Mouse (Mus musculus) bone marrow macrophage, adult 2 months (primary cell): ENCODE results near the gene Srrm2. TPM values are rescaled to one million over a fixed set of nuclear protein-coding genes. Genes with fewer than 3 reads are reported as not detected.

ENCODE experiments used
- H3K27ac ChIP-seq: 2 replicates; pipeline ENCODE4 v1.5.1; 2012; ENCODE audit warnings: low read depth, low read length; ENCODE audit not compliant: insufficient read depth
- H3K4me1 ChIP-seq: 2 replicates; pipeline ENCODE4 v1.6.1; 2012; ENCODE audit warnings: low read length; ENCODE audit not compliant: control insufficient read depth, insufficient read depth
- H3K4me3 ChIP-seq: 2 replicates; pipeline ENCODE4 v1.5.1; 2012; ENCODE audit warnings: mild to moderate bottlenecking, low read length, moderate library complexity; ENCODE audit not compliant: insufficient read depth
- CTCF ChIP-seq: IDR thresholded peaks from 2 replicates; pipeline ENCODE4 v1.5.1; 2012; ENCODE audit warnings: low read depth, mild to moderate bottlenecking, low read length, moderate library complexity
- POLR2A ChIP-seq: IDR thresholded peaks from 2 replicates; pipeline ENCODE4 v1.6.1; 2012; ENCODE audit warnings: mild to moderate bottlenecking, low read depth, low read length, borderline replicate concordance
- polyA plus RNA-seq: library from polyadenylated mRNA; stranded (reverse); fragments of >200 nt; gene quantifications from 2 replicates; pipeline ENCODE4 v1.2.4, GENCODE M21; 2012; ENCODE audit not compliant: missing spikeins, insufficient read depth, insufficient read length

The Srrm2 gene
- polyA plus RNA-seq, 1 experiment, result 502 TPM

- Histone ChIP-seq H3K4me3 (peak overlapping the region; percentile 94), H3K27ac (peak overlapping the region; percentile 91), H3K4me1 (peaks cover 19% of the 10 kb centered on the region)
- TF ChIP-seq POLR2A (no peak), CTCF (no peak)
Observed at GRCm38 (mm10) chr17:23803366-23804041, 13.2 kb downstream of the Srrm2 start.

GRCm38 (mm10) chr17:23804426-23805085 lies 14.2 kb downstream of the Srrm2 start:
- Histone ChIP-seq H3K4me1 (peaks cover 17% of the 10 kb centered on the region), H3K4me3 (peak overlapping the region; percentile 94), H3K27ac (peak overlapping the region; percentile 91)
- TF ChIP-seq POLR2A, result no peak

GRCm38 (mm10) chr17:23806867-23807266 lies 16.5 kb downstream of the Srrm2 start:
- H3K4me3 ChIP-seq, result no peak overlapping the region
- TF ChIP-seq CTCF, result no peak
- TF ChIP-seq POLR2A, result no peak
- H3K4me1 ChIP-seq, result peaks cover 17% of the 10 kb centered on the region
- no peak overlapping the region for H3K27ac ChIP-seq

GRCm38 (mm10) chr17:23807918-23808317 lies 17.6 kb downstream of the Srrm2 start:
- H3K27ac ChIP-seq, result no peak overlapping the region
- H3K4me1 ChIP-seq, result peaks cover 17% of the 10 kb centered on the region
- H3K4me3 ChIP-seq, result no peak overlapping the region
- no peak for TF ChIP-seq CTCF
- TF ChIP-seq POLR2A, result no peak

GRCm38 (mm10) chr17:23815641-23816040 lies 25.3 kb downstream of the Srrm2 start:
- TF ChIP-seq CTCF, result no peak
- Histone ChIP-seq H3K4me3 (no peak overlapping the region), H3K27ac (no peak overlapping the region), H3K4me1 (no peaks in the 10 kb centered on the region)

GRCm38 (mm10) chr17:23818579-23818978 lies 28.2 kb downstream of the Srrm2 start:
- Histone ChIP-seq H3K4me1 (no peaks in the 10 kb centered on the region), H3K27ac (no peak overlapping the region), H3K4me3 (no peak overlapping the region)
- TF ChIP-seq CTCF, result no peak
- TF ChIP-seq POLR2A, result no peak

GRCm38 (mm10) chr17:23819235-23819634 lies 28.9 kb downstream of the Srrm2 start:
- Histone ChIP-seq H3K27ac (no peak overlapping the region), H3K4me1 (no peaks in the 10 kb centered on the region), H3K4me3 (no peak overlapping the region)
- TF ChIP-seq CTCF (no peak), POLR2A (no peak)

GRCm38 (mm10) chr17:23820731-23821130 lies 30.4 kb downstream of the Srrm2 start:
- Histone ChIP-seq H3K27ac (no peak overlapping the region), H3K4me3 (no peak overlapping the region), H3K4me1 (no peaks in the 10 kb centered on the region)
- TF ChIP-seq POLR2A, result no peak
- no peak for TF ChIP-seq CTCF

GRCm38 (mm10) chr17:23822094-23822493 lies 31.8 kb downstream of the Srrm2 start:
- Histone ChIP-seq H3K4me1 (no peaks in the 10 kb centered on the region), H3K27ac (no peak overlapping the region), H3K4me3 (no peak overlapping the region)
- TF ChIP-seq CTCF, result no peak
- no peak for TF ChIP-seq POLR2A

- Histone ChIP-seq H3K27ac (no peak overlapping the region), H3K4me3 (no peak overlapping the region)
Observed at GRCm38 (mm10) chr17:23823018-23823417, 32.7 kb downstream of the Srrm2 start.

GRCm38 (mm10) chr17:23823614-23824013 lies 33.3 kb downstream of the Srrm2 start:
- peaks cover 3% of the 10 kb centered on the region; the same call in 1 of the 2 replicates for H3K4me1 ChIP-seq
- no peak overlapping the region for H3K4me3 ChIP-seq
- no peak overlapping the region for H3K27ac ChIP-seq
- no peak for TF ChIP-seq POLR2A

More at GRCm38 (mm10) chr17:23823018-23823417, 32.7 kb downstream of the Srrm2 start:
- TF ChIP-seq POLR2A (no peak), CTCF (no peak)
- peaks cover 3% of the 10 kb centered on the region; the same call in 1 of the 2 replicates for H3K4me1 ChIP-seq
